Mouse (Mus musculus) limb, embryonic 11.5 days (tissue): ENCODE measurements around the gene Thsd7b. TPM values are rescaled to one million over a fixed set of nuclear protein-coding genes. Genes with fewer than 3 reads are reported as not detected.
"Not testable (repeated sequence)": the region's sequence is repeated elsewhere in the genome, so short reads cannot be mapped to it uniquely, and the experiment has no call there.

Experiments
- ATAC-seq: fragments of 200-750 bp; cut with Nextera tagmentation; 2 replicates; pipeline ENCODE4 v1.8.0; 2017; ENCODE audit warnings: low read depth; ENCODE audit not compliant: insufficient number of reproducible peaks, low FRiP score, low TSS enrichment
- DNase-seq: peaks from one replicate; pipeline ENCODE4 v3.0.0-alpha.2; 2015; ENCODE audit warnings: low spot score
- H3K27ac ChIP-seq: fragments of 300-500 bp; sonication (generic); replicated peaks from 2 replicates; pipeline ENCODE4 v1.5.1; 2014; ENCODE audit warnings: low read depth, mild to moderate bottlenecking, low read length
- H3K27me3 ChIP-seq: fragments of 300-500 bp; sonication (generic); 2 replicates; pipeline ENCODE4 v1.6.1; 2014; ENCODE audit warnings: mild to moderate bottlenecking, low read length, mixed read lengths; ENCODE audit not compliant: control insufficient read depth, insufficient read depth
- H3K36me3 ChIP-seq: fragments of 300-500 bp; sonication (generic); 2 replicates; pipeline ENCODE4 v1.6.1; 2014; ENCODE audit warnings: mild to moderate bottlenecking, low read length, moderate library complexity, mixed read lengths; ENCODE audit not compliant: control insufficient read depth, insufficient read depth
- H3K4me1 ChIP-seq: fragments of 300-500 bp; sonication (generic); 2 replicates; pipeline ENCODE4 v1.6.1; 2014; ENCODE audit warnings: low read length, mixed read lengths; ENCODE audit not compliant: control insufficient read depth, insufficient read depth
- H3K4me2 ChIP-seq: fragments of 300-500 bp; sonication (generic); 2 replicates; pipeline ENCODE4 v1.6.1; 2014; ENCODE audit warnings: low read depth, mild to moderate bottlenecking, moderate library complexity; ENCODE audit not compliant: severe bottlenecking
- H3K4me3 ChIP-seq: fragments of 300-500 bp; sonication (generic); 2 replicates; pipeline ENCODE4 v1.5.1; 2014; ENCODE audit warnings: low read depth, low read length
- H3K9ac ChIP-seq: fragments of 300-500 bp; sonication (generic); 2 replicates; pipeline ENCODE4 v1.6.1; 2014; ENCODE audit warnings: mild to moderate bottlenecking, low read length
- H3K9me3 ChIP-seq: fragments of 300-500 bp; sonication (generic); 2 replicates; pipeline ENCODE4 v1.6.1; 2016; ENCODE audit warnings: low read length; ENCODE audit not compliant: control insufficient read depth
- WGBS: fragments of 180-500 bp; shearing (Covaris S2); extraction: QIAGEN DNeasy Blood & Tissue Kit; methylation state at CpG from one replicate; pipeline ENCODE4 v1.1.7; 2014; 5-methylcytosine and 5-hydroxymethylcytosine counted together
- polyA plus RNA-seq: library from polyadenylated mRNA; unstranded; fragments of >200 nt; fragmentation: Nextera tagmentation; extraction: Ambion mirVana; gene quantifications from 2 replicates; pipeline ENCODE4 v1.2.1, GENCODE M21; 2014

The Thsd7b gene
- polyA plus RNA-seq, 1 experiment from 2014 or later, result 0.40 TPM

- DNase-seq (no peak), ATAC-seq (no peak)
- H3K36me3 ChIP-seq, result no peaks in the 10 kb centered on the region
- H3K27me3 ChIP-seq, result no peaks in the 10 kb centered on the region
- WGBS, result 93% methylated on average over 2 of the region's 2 CpGs
- H3K9ac ChIP-seq, result no peak overlapping the region
- H3K27ac ChIP-seq, result no peak overlapping the region
- H3K9me3 ChIP-seq, result no peaks in the 10 kb centered on the region
- H3K4me3 ChIP-seq, result no peak overlapping the region
- H3K4me1 ChIP-seq, result no peaks in the 10 kb centered on the region
- no peak overlapping the region for H3K4me2 ChIP-seq
Observed at GRCm38 (mm10) chr1:130113549-130113948, 840.4 kb downstream of the Thsd7b start.

GRCm38 (mm10) chr1:130130901-130131300, 857.8 kb downstream of the Thsd7b start:
- no peak overlapping the region for H3K4me3 ChIP-seq
- DNase-seq (no peak), ATAC-seq (no peak)
- WGBS, result 87% methylated on average over 3 of the region's 3 CpGs
- H3K27me3 ChIP-seq, result no peaks in the 10 kb centered on the region
- no peak overlapping the region for H3K9ac ChIP-seq
- no peaks in the 10 kb centered on the region for H3K4me1 ChIP-seq
- H3K36me3 ChIP-seq, result no peaks in the 10 kb centered on the region
- no peak overlapping the region for H3K4me2 ChIP-seq
- H3K9me3 ChIP-seq, result no peaks in the 10 kb centered on the region
- H3K27ac ChIP-seq, result no peak overlapping the region

- Histone ChIP-seq H3K36me3 (no peaks in the 10 kb centered on the region), H3K4me3 (no peak overlapping the region), H3K9ac (no peak overlapping the region), H3K4me1 (no peaks in the 10 kb centered on the region), H3K27ac (no peak overlapping the region), H3K9me3 (no peaks in the 10 kb centered on the region), H3K4me2 (no peak overlapping the region), H3K27me3 (no peaks in the 10 kb centered on the region)
- ATAC-seq (no peak), DNase-seq (no peak)
Observed at GRCm38 (mm10) chr1:130166187-130166586, 893.1 kb downstream of the Thsd7b start.

GRCm38 (mm10) chr1:130167260-130167659, 894.2 kb downstream of the Thsd7b start:
- WGBS, result 67% methylated on average over 2 of the region's 2 CpGs
- H3K4me3 ChIP-seq, result no peak overlapping the region
- DNase-seq (no peak), ATAC-seq (no peak)
- no peak overlapping the region for H3K4me2 ChIP-seq
- no peaks in the 10 kb centered on the region for H3K4me1 ChIP-seq
- H3K9me3 ChIP-seq, result no peaks in the 10 kb centered on the region
- H3K9ac ChIP-seq, result no peak overlapping the region
- H3K27me3 ChIP-seq, result no peaks in the 10 kb centered on the region
- H3K36me3 ChIP-seq, result no peaks in the 10 kb centered on the region
- H3K27ac ChIP-seq, result no peak overlapping the region

GRCm38 (mm10) chr1:130169875-130170274, 896.8 kb downstream of the Thsd7b start:
- H3K27ac ChIP-seq, result no peak overlapping the region
- H3K36me3 ChIP-seq, result no peaks in the 10 kb centered on the region
- no peak for ATAC-seq
- no peak overlapping the region for H3K4me2 ChIP-seq
- H3K4me1 ChIP-seq, result no peaks in the 10 kb centered on the region
- WGBS, result 85% methylated on average over 6 of the region's 6 CpGs
- no peaks in the 10 kb centered on the region for H3K9me3 ChIP-seq
- H3K9ac ChIP-seq, result no peak overlapping the region
- no peaks in the 10 kb centered on the region for H3K27me3 ChIP-seq
- no peak overlapping the region for H3K4me3 ChIP-seq
- no peak for DNase-seq

DNA sequence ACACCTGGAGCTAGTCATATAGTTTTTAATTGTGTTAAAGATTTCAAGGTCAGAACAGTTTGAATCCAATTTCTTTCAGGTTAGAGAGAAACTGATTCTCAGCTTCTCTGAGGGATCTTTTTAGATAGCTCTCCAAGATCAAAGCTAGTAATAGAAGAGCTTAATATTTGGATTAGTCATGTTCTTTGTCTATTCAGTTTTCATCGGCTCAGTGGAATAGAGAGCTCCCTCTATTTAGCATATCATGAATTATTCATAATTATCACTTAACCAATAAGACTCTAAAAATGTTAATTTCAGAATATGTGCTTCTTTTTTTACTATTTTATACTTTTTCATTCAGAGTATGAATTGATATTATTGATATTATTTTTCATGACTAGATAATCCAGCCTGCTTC, 897.2 kb downstream of the Thsd7b start:
- no peak overlapping the region for H3K4me3 ChIP-seq
- H3K9me3 ChIP-seq, result no peaks in the 10 kb centered on the region
- ATAC-seq (no peak), DNase-seq (no peak)
- H3K9ac ChIP-seq, result no peak overlapping the region
- H3K27ac ChIP-seq, result no peak overlapping the region
- H3K4me2 ChIP-seq, result no peak overlapping the region
- no peaks in the 10 kb centered on the region for H3K36me3 ChIP-seq
- WGBS, result 95% methylated on average over 1 of the region's 1 CpGs
- H3K4me1 ChIP-seq, result no peaks in the 10 kb centered on the region
- H3K27me3 ChIP-seq, result no peaks in the 10 kb centered on the region

- 90% methylated on average over 7 of the region's 7 CpGs for WGBS
- not testable (repeated sequence) for ATAC-seq, H3K36me3 ChIP-seq, H3K27me3 ChIP-seq, H3K27ac ChIP-seq, H3K9ac ChIP-seq, H3K4me1 ChIP-seq, DNase-seq, H3K4me2 ChIP-seq, H3K9me3 ChIP-seq, H3K4me3 ChIP-seq
Observed at GRCm38 (mm10) chr1:130186836-130187235, 913.7 kb downstream of the Thsd7b start.

GRCm38 (mm10) chr1:130192190-130193028, 919.3 kb downstream of the Thsd7b start:
- peak; percentile 57; the same call in 1 of the 2 replicates for ATAC-seq
- Histone ChIP-seq H3K9me3 (no peaks in the 10 kb centered on the region), H3K4me1 (no peaks in the 10 kb centered on the region), H3K4me2 (no peak overlapping the region), H3K27ac (no peak overlapping the region), H3K27me3 (no peaks in the 10 kb centered on the region), H3K4me3 (no peak overlapping the region), H3K9ac (no peak overlapping the region), H3K36me3 (no peaks in the 10 kb centered on the region)
- DNase-seq, result peak; percentile 41
- WGBS, result 45% methylated on average over 6 of the region's 6 CpGs

DNA sequence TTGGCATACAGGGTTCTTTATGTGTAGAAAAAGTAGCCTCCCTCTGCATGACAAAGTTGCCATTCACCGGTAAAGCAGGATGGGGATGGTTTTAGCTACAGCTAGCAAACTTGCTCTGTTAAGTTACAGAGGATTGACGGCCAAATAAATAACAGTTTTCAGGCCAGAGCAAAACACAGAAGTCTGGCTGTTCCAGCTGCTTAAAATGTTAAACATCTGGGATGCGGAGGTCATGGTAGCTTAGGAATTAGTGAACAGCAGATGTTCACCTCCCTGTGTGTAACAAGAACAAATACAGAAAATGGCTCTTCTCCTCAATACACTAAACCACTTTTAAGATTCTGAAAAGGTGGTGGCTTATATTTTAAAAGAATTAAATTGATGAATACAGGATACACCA, 944.3 kb downstream of the Thsd7b start:
- WGBS, result 46% methylated on average over 3 of the region's 3 CpGs
- Histone ChIP-seq H3K9ac (no peak overlapping the region), H3K36me3 (no peaks in the 10 kb centered on the region), H3K9me3 (no peaks in the 10 kb centered on the region), H3K27ac (no peak overlapping the region), H3K4me2 (no peak overlapping the region), H3K4me1 (no peaks in the 10 kb centered on the region), H3K27me3 (no peaks in the 10 kb centered on the region), H3K4me3 (no peak overlapping the region)
- DNase-seq, result peak; percentile 25
- no peak for ATAC-seq
